Mouse (Mus musculus) neural tube, embryonic 15.5 days (tissue): ENCODE measurements around the gene Mef2b. TPM values are rescaled to one million over a fixed set of nuclear protein-coding genes. Genes with fewer than 3 reads are reported as not detected.
"Not testable (repeated sequence)": the region's sequence is repeated elsewhere in the genome, so short reads cannot be mapped to it uniquely, and the experiment has no call there.

Experiments
- ATAC-seq: fragments of 200-750 bp; cut with Nextera tagmentation; 2 replicates; pipeline ENCODE4 v1.8.0; 2017; ENCODE audit warnings: mild to moderate bottlenecking, moderate TSS enrichment, moderate library complexity; ENCODE audit not compliant: low FRiP score
- H3K27ac ChIP-seq: fragments of 300-500 bp; sonication (generic); replicated peaks from 2 replicates; pipeline ENCODE4 v1.5.1; 2015; ENCODE audit warnings: mild to moderate bottlenecking, inconsistent platforms
- H3K27me3 ChIP-seq: fragments of 300-500 bp; sonication (generic); replicated peaks from 2 replicates; pipeline ENCODE4 v1.6.1; 2015; ENCODE audit warnings: inconsistent platforms
- H3K36me3 ChIP-seq: fragments of 300-500 bp; sonication (generic); 2 replicates; pipeline ENCODE4 v1.6.1; 2015; ENCODE audit warnings: inconsistent platforms
- H3K4me1 ChIP-seq: fragments of 300-500 bp; sonication (generic); 2 replicates; pipeline ENCODE4 v1.6.1; 2015; ENCODE audit warnings: inconsistent platforms
- H3K4me2 ChIP-seq: fragments of 300-500 bp; sonication (generic); 2 replicates; pipeline ENCODE4 v1.6.1; 2015; ENCODE audit warnings: inconsistent platforms, mild to moderate bottlenecking, moderate library complexity
- H3K4me3 ChIP-seq: fragments of 300-500 bp; sonication (generic); replicated peaks from 2 replicates; pipeline ENCODE4 v1.5.1; 2015; ENCODE audit warnings: mild to moderate bottlenecking, inconsistent platforms
- H3K9ac ChIP-seq: fragments of 300-500 bp; sonication (generic); replicated peaks from 2 replicates; pipeline ENCODE4 v1.6.1; 2015; ENCODE audit warnings: mild to moderate bottlenecking, inconsistent platforms
- H3K9me3 ChIP-seq: fragments of 300-500 bp; sonication (generic); replicated peaks from 2 replicates; pipeline ENCODE4 v1.6.1; 2016; ENCODE audit warnings: inconsistent platforms
- WGBS: fragments of 180-500 bp; shearing (Covaris S2); methylation state at CpG from one replicate; pipeline ENCODE4 v1.1.7; 2015; ENCODE audit warnings: mixed read lengths; 5-methylcytosine and 5-hydroxymethylcytosine counted together
- microRNA-seq: library from miRNA; unstranded; fragments of <30 nt; microRNA quantifications from one replicate; pipeline ENCODE4, GENCODE M21; 2017
- polyA plus RNA-seq: library from polyadenylated mRNA; unstranded; fragments of >200 nt; fragmentation: Nextera tagmentation; extraction: Ambion mirVana; gene quantifications from 2 replicates; pipeline ENCODE4 v1.2.1, GENCODE M21; 2015

The Mef2b gene
- polyA plus RNA-seq, 1 experiment from 2014 or later: 1.4 TPM

- Histone ChIP-seq H3K27me3 (0 out of 2 replicates have a peak, but pooled peaks cover 6% of the 10 kb centered on the region), H3K27ac (peak overlapping the region; percentile 76), H3K36me3 (no peaks in the 10 kb centered on the region), H3K4me1 (peaks cover 24% of the 10 kb centered on the region), H3K9me3 (no peaks in the 10 kb centered on the region), H3K9ac (peak overlapping the region; percentile 67), H3K4me3 (peak overlapping the region; percentile 76), H3K4me2 (peak overlapping the region; percentile 86)
- WGBS: 2% methylated on average over 31 of the region's 31 CpGs
- ATAC-seq: peak; percentile 1
These were observed 72.2 kb downstream of the Mef2b start for GRCm38 (mm10) chr8:70211726-70212111.

DNA sequence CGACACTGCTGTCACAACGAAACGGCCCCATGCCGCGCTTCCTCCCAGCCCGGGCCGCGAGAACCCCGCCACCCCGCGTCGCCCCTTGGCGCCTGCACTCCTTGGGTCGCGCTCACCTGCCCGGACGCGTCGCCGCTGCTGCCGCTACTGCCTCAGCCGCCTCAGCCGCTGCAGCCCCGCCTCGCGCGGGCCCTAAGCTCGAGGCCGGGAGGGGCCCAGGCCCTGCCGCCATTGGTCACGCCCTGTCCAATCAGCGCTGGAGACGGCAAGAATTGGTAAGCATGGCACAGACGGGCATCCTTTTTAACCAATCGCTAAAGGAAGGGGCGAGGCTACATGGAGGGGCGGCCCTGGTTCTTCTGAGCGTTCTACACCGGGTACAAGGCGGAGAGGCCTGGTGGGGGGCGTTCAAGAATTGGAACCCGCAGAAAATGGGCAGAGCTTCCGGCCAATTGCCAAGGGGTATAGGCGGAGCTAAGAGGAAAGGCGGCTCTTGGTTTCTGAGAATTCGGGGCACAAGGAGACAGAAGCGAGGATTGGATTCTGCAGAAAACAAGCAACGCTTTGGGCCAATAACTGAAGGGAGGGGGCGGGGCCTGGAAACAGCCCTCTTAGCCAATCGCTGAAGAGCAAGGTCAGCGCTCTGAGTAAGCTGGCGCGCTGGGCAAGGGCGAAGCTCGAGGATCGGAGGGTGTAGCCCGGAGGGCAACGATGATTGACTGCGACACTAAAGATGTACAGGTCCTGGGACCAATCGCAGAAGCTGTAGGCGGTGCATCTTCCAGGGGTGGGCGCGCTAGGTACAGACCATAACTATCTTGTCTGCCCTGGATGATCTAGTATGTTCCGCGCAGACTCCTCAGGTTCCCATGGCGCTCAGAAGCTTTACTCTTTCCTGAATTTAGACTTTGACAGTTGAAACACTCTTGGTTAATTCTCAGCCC is 72.9 kb downstream of the Mef2b start, which contains the start of gene Slc25a42:
Slc25a42 (minus strand) TSS at position 194 of the 944 bp plus-strand sequence.
- H3K27me3 ChIP-seq: 0 out of 2 replicates have a peak, but pooled peaks cover 6% of the 10 kb centered on the region
- H3K4me3 ChIP-seq: peak within 1 kb of the TSS; percentile 76
- peaks cover 24% of the 10 kb centered on the region for H3K4me1 ChIP-seq
- ATAC-seq: peak; percentile 98
- H3K9me3 ChIP-seq: no peaks in the 10 kb centered on the region
- H3K27ac ChIP-seq: peak within 1 kb of the TSS; percentile 76
- under 1% methylated on average over 66 of the region's 66 CpGs for WGBS
- no peaks in the 10 kb centered on the region for H3K36me3 ChIP-seq
- peak within 1 kb of the TSS; percentile 86 for H3K4me2 ChIP-seq
- peak within 1 kb of the TSS; percentile 67 for H3K9ac ChIP-seq

- ATAC-seq: no peak
- Histone ChIP-seq H3K36me3 (no peaks in the 10 kb centered on the region), H3K27me3 (0 out of 2 replicates have a peak, but pooled peaks cover 6% of the 10 kb centered on the region), H3K4me1 (peaks cover 24% of the 10 kb centered on the region), H3K9ac (no peak overlapping the region), H3K27ac (no peak overlapping the region), H3K9me3 (no peaks in the 10 kb centered on the region), H3K4me3 (no peak overlapping the region), H3K4me2 (no peak overlapping the region)
- WGBS: 73% methylated on average over 3 of the region's 3 CpGs
These were observed 74.9 kb downstream of the Mef2b start for GRCm38 (mm10) chr8:70214411-70214810.

- H3K27me3 ChIP-seq: 0 out of 2 replicates have a peak, but pooled peaks cover 6% of the 10 kb centered on the region
- no peak overlapping the region for H3K9ac ChIP-seq
- 75% methylated on average over 5 of the region's 5 CpGs for WGBS
- H3K4me2 ChIP-seq: no peak overlapping the region
- ATAC-seq: no peak
- no peaks in the 10 kb centered on the region for H3K9me3 ChIP-seq
- no peak overlapping the region for H3K4me3 ChIP-seq
- 0 out of 2 replicates have a peak, but pooled peaks cover under 1% of the 10 kb centered on the region for H3K36me3 ChIP-seq
- peaks cover 21% of the 10 kb centered on the region for H3K4me1 ChIP-seq
- H3K27ac ChIP-seq: no peak overlapping the region
These were observed 75.6 kb downstream of the Mef2b start for GRCm38 (mm10) chr8:70215092-70215491.

GRCm38 (mm10) chr8:70216161-70216560 is 76.7 kb downstream of the Mef2b start:
- not testable (repeated sequence) for H3K27me3 ChIP-seq, ATAC-seq, H3K4me3 ChIP-seq, H3K27ac ChIP-seq, H3K9me3 ChIP-seq, H3K36me3 ChIP-seq, H3K4me2 ChIP-seq, H3K9ac ChIP-seq, H3K4me1 ChIP-seq
- WGBS: 67% methylated on average over 3 of the region's 3 CpGs

- 80% methylated on average over 1 of the region's 1 CpGs for WGBS
These were observed 77.1 kb downstream of the Mef2b start for GRCm38 (mm10) chr8:70216566-70216965.

More at GRCm38 (mm10) chr8:70216566-70216965, 77.1 kb downstream of the Mef2b start:
- H3K36me3 ChIP-seq: peaks cover 14% of the 10 kb centered on the region
- H3K4me1 ChIP-seq: peaks cover 6% of the 10 kb centered on the region
- no peaks in the 10 kb centered on the region for H3K27me3 ChIP-seq
- no peak overlapping the region for H3K9ac ChIP-seq
- no peak overlapping the region for H3K4me3 ChIP-seq
- no peak overlapping the region for H3K27ac ChIP-seq
- H3K9me3 ChIP-seq: no peaks in the 10 kb centered on the region
- no peak overlapping the region for H3K4me2 ChIP-seq
- ATAC-seq: no peak

Small RNA genes lying within 50 kb of the gene (microRNA-seq; reads per million reads assigned to microRNA genes)
- 2.1 reads per million, percentile 6 among the genes with 10 or more reads in this experiment for gene Mir7066

Other genes with a start within 250 kb of the Mef2b start
- 4.3 TPM in 2 replicates for gene Tssk6, start 237.5 kb upstream of the Mef2b start, polyA plus RNA-seq
- 190 and 209 TPM in 2 replicates for gene Ndufa13, start 237.2 kb upstream of the Mef2b start, polyA plus RNA-seq
- 11.8 and 15.6 TPM in 2 replicates for gene Yjefn3, start 237.0 kb upstream of the Mef2b start, polyA plus RNA-seq
- 24.8 and 24.9 TPM in 2 replicates for gene Gatad2a, start 143.3 kb upstream of the Mef2b start, polyA plus RNA-seq
- gene Mau2, start 97.0 kb upstream of the Mef2b start, polyA plus RNA-seq: 63.3 and 65.6 TPM in 2 replicates
- gene Sugp1, start 96.9 kb upstream of the Mef2b start, polyA plus RNA-seq: 57.2 and 57.5 TPM in 2 replicates
- 1.4 and 2.0 TPM in 2 replicates for gene Tm6sf2, start 66.8 kb upstream of the Mef2b start, polyA plus RNA-seq
- 1.5 and 1.6 TPM in 2 replicates for gene Hapln4, start 56.3 kb upstream of the Mef2b start, polyA plus RNA-seq
- gene Ncan, start 18.8 kb upstream of the Mef2b start, polyA plus RNA-seq: 160 and 169 TPM in 2 replicates
- gene Nr2c2ap, start 8.4 kb upstream of the Mef2b start, polyA plus RNA-seq: 47.2 and 49.0 TPM in 2 replicates
- 12.3 and 14.6 TPM in 2 replicates for gene Rfxank, start 557 bp upstream of the Mef2b start, polyA plus RNA-seq
- 60.8 and 62.6 TPM in 2 replicates for gene Borcs8, start 212 bp upstream of the Mef2b start, polyA plus RNA-seq
- 51.1 and 54.0 TPM in 2 replicates for gene Tmem161a, start 32.6 kb downstream of the Mef2b start, polyA plus RNA-seq
- 9.3 and 10.9 TPM in 2 replicates for gene Slc25a42, start 72.6 kb downstream of the Mef2b start, polyA plus RNA-seq
- 77.3 and 80.5 TPM in 2 replicates for gene Sugp2, start 94.5 kb downstream of the Mef2b start, polyA plus RNA-seq
- 106 and 112 TPM in 2 replicates for gene Armc6, start 94.8 kb downstream of the Mef2b start, polyA plus RNA-seq
- gene Homer3, start 143.1 kb downstream of the Mef2b start, polyA plus RNA-seq: 22.7 and 30.1 TPM in 2 replicates
- gene Ddx49, start 162.8 kb downstream of the Mef2b start, polyA plus RNA-seq: 42.2 and 46.7 TPM in 2 replicates
- gene Cope, start 162.8 kb downstream of the Mef2b start, polyA plus RNA-seq: 299 and 314 TPM in 2 replicates
- 35.5 and 42.4 TPM in 2 replicates for gene Cers1, start 176.1 kb downstream of the Mef2b start, polyA plus RNA-seq
- 7.9 and 9.8 TPM in 2 replicates for gene Gdf1, start 190.1 kb downstream of the Mef2b start, polyA plus RNA-seq
- 11.8 and 12.6 TPM in 2 replicates for gene Upf1, start 213.6 kb downstream of the Mef2b start, polyA plus RNA-seq
- gene Comp, start 233.8 kb downstream of the Mef2b start, polyA plus RNA-seq: 3.1 and 6.4 TPM in 2 replicates